Mouse (Mus musculus): ENCODE data around the gene Arl6. TPM values are rescaled to one million over a fixed set of nuclear protein-coding genes. Genes with fewer than 3 reads are reported as not detected.

Gene Arl6
- polyA plus RNA-seq (2015; fragmentation: Illumina TruSeq; extraction: RNeasy Lipid Tissue Mini Kit (QIAGEN cat#74804); ENCODE audit: insufficient read depth, low read depth, low replicate concordance) = 3.2 TPM

GRCm38 (mm10) chr16:59639102-59639691 lies at the start of gene Arl6:
TSS of gene Arl6 (minus strand) at chr16:59639391.

GRCm38 (mm10) chr16:59600311-59601251 lies 38.6 kb downstream of the Arl6 start, which contains the start of gene Crybg3:
TSS of gene Crybg3 (minus strand) at chr16:59600979.

Other genes with a start within 250 kb of the Arl6 start
- not detected for gene Gabrr3, start 232.1 kb downstream of the Arl6 start, polyA plus RNA-seq (2015; fragmentation: Illumina TruSeq; extraction: RNeasy Lipid Tissue Mini Kit (QIAGEN cat#74804); ENCODE audit: insufficient read depth, low read depth, low replicate concordance)
- 5.4 TPM for gene Riox2, start 167.6 kb downstream of the Arl6 start, polyA plus RNA-seq (2015; fragmentation: Illumina TruSeq; extraction: RNeasy Lipid Tissue Mini Kit (QIAGEN cat#74804); ENCODE audit: insufficient read depth, low read depth, low replicate concordance)
- 4.9 TPM for gene Crybg3, start 38.4 kb downstream of the Arl6 start, polyA plus RNA-seq (2015; fragmentation: Illumina TruSeq; extraction: RNeasy Lipid Tissue Mini Kit (QIAGEN cat#74804); ENCODE audit: insufficient read depth, low read depth, low replicate concordance)